ENCODE assay signal across 22 mouse cellular contexts in genomic region chr1:51277879-51278567, GRCm38 (mm10).
"Had no signal": no experiment of that assay in that cellular context is flagged by ENCODE, and none has a peak within 500 bp of the region (broad histone marks: within the 10 kb centered on the region; RNA-seq: fewer than 3 reads in every experiment).

No protein-coding gene starts in this region.

- H3K4me1 ChIP-seq: limb, embryonic 15.5 days; liver, embryonic 12.5 days; liver, embryonic 15.5 days; neural tube, embryonic 12.5 days had no signal

- H3K4me2 ChIP-seq: limb, embryonic 12.5 days; limb, embryonic 15.5 days; liver, embryonic 12.5 days; liver, embryonic 15.5 days; midbrain, embryonic 12.5 days; midbrain, embryonic 15.5 days; neural tube, embryonic 12.5 days; neural tube, embryonic 15.5 days had no signal

- H3K36me3 ChIP-seq: limb, embryonic 12.5 days; limb, embryonic 15.5 days; liver, embryonic 12.5 days; liver, embryonic 15.5 days; midbrain, embryonic 12.5 days; midbrain, embryonic 15.5 days; neural tube, embryonic 12.5 days; neural tube, embryonic 15.5 days had no signal

- H3K27ac ChIP-seq: limb, embryonic 12.5 days; limb, embryonic 15.5 days; liver, embryonic 12.5 days; liver, embryonic 15.5 days; macrophage; midbrain, embryonic 12.5 days; midbrain, embryonic 15.5 days; neural tube, embryonic 12.5 days; neural tube, embryonic 15.5 days; stomach, postnatal 0 days had no signal

- H3K9me3 ChIP-seq: limb, embryonic 12.5 days; limb, embryonic 15.5 days; liver, embryonic 12.5 days; liver, embryonic 15.5 days; midbrain, embryonic 12.5 days; midbrain, embryonic 15.5 days; neural tube, embryonic 12.5 days; neural tube, embryonic 15.5 days had no signal

- DNase-seq: kidney, adult 18-20 months; kidney, adult 9 months; kidney, postnatal 14 days; kidney, postnatal 4 days; left cerebral cortex, postnatal 4 days; right cerebral cortex, adult 18-20 months; right cerebral cortex, postnatal 14 days; right cerebral cortex, postnatal 4 days; thymus, adult 2 months; thymus, postnatal 14 days; thymus, postnatal 4 days had no signal

- H3K9ac ChIP-seq: limb, embryonic 12.5 days; limb, embryonic 15.5 days; liver, embryonic 12.5 days; liver, embryonic 15.5 days; midbrain, embryonic 12.5 days; midbrain, embryonic 15.5 days; neural tube, embryonic 12.5 days; neural tube, embryonic 15.5 days had no signal

- ATAC-seq: intestine, embryonic 16.5 days; liver, embryonic 12.5 days; midbrain, embryonic 15.5 days had no signal

- H3K27me3 ChIP-seq: limb, embryonic 12.5 days; limb, embryonic 15.5 days; liver, embryonic 12.5 days; liver, embryonic 15.5 days; midbrain, embryonic 12.5 days; midbrain, embryonic 15.5 days; neural tube, embryonic 12.5 days; neural tube, embryonic 15.5 days had no signal

- H3K4me3 ChIP-seq: limb, embryonic 12.5 days; limb, embryonic 15.5 days; liver, embryonic 12.5 days; liver, embryonic 15.5 days; midbrain, embryonic 12.5 days; midbrain, embryonic 15.5 days; neural tube, embryonic 12.5 days; neural tube, embryonic 15.5 days had no signal
